Mouse (Mus musculus) lung, embryonic 15.5 days (tissue): ENCODE results near the gene Snx11. TPM values are rescaled to one million over a fixed set of nuclear protein-coding genes. Genes with fewer than 3 reads are reported as not detected.
A peak's percentile ranks its signal among the peaks of the same experiment; 100 is the strongest.

ENCODE experiments used
- ATAC-seq: fragments of 200-750 bp; cut with Nextera tagmentation; 2 replicates; pipeline ENCODE4 v1.8.0; 2017; ENCODE audit warnings: moderate number of reproducible peaks, borderline replicate concordance; ENCODE audit not compliant: low FRiP score, low TSS enrichment; ENCODE audit errors: extremely low read depth
- H3K27ac ChIP-seq: fragments of 300-500 bp; sonication (generic); 2 replicates; pipeline ENCODE4 v1.5.1; 2015; ENCODE audit warnings: moderate library complexity, mild to moderate bottlenecking, inconsistent platforms
- H3K27me3 ChIP-seq: fragments of 300-500 bp; sonication (generic); 2 replicates; pipeline ENCODE4 v1.6.1; 2015; ENCODE audit warnings: inconsistent platforms
- H3K36me3 ChIP-seq: fragments of 300-500 bp; sonication (generic); 2 replicates; pipeline ENCODE4 v1.6.1; 2015; ENCODE audit warnings: inconsistent platforms
- H3K4me1 ChIP-seq: fragments of 300-500 bp; sonication (generic); 2 replicates; pipeline ENCODE4 v1.6.1; 2015; ENCODE audit warnings: inconsistent platforms
- H3K4me2 ChIP-seq: fragments of 300-500 bp; sonication (generic); 2 replicates; pipeline ENCODE4 v1.6.1; 2015; ENCODE audit warnings: inconsistent platforms, mild to moderate bottlenecking, moderate library complexity
- H3K4me3 ChIP-seq: fragments of 300-500 bp; sonication (generic); 2 replicates; pipeline ENCODE4 v1.5.1; 2015; ENCODE audit warnings: mild to moderate bottlenecking, inconsistent platforms
- H3K9ac ChIP-seq: fragments of 300-500 bp; sonication (generic); 2 replicates; pipeline ENCODE4 v1.6.1; 2015; ENCODE audit warnings: inconsistent platforms
- H3K9me3 ChIP-seq: fragments of 300-500 bp; sonication (generic); 2 replicates; pipeline ENCODE4 v1.6.1; 2016; ENCODE audit warnings: inconsistent platforms
- WGBS: fragments of 180-500 bp; shearing (Covaris S2); methylation state at CpG from one replicate; pipeline ENCODE4 v1.1.7; 2015; 5-methylcytosine and 5-hydroxymethylcytosine counted together
- polyA plus RNA-seq: library from polyadenylated mRNA; unstranded; fragments of >200 nt; fragmentation: Nextera tagmentation; extraction: Ambion mirVana; gene quantifications from 2 replicates; pipeline ENCODE4 v1.2.1, GENCODE M21; 2015

Gene Snx11
- polyA plus RNA-seq: 20.0 and 20.3 TPM in 2 replicates

GRCm38 (mm10) chr11:96776968-96777962 is at the start of gene Snx11:
Gene Snx11 (minus strand): TSS chr11:96777559.
- whole genome bisulfite sequencing: 1% methylated on average over 59 of the region's 59 CpGs
- no peaks in the 10 kb centered on the region for H3K27me3 ChIP-seq
- peaks cover 10% of the 10 kb centered on the region; the same call in 1 of the 2 replicates for H3K36me3 ChIP-seq
- peak within 1 kb of the TSS; percentile 59 for H3K4me3 ChIP-seq
- peak within 1 kb of the TSS; percentile 36 for H3K9ac ChIP-seq
- peak; percentile 100 for ATAC-seq
- H3K27ac ChIP-seq: peak within 1 kb of the TSS; percentile 64
- no peaks in the 10 kb centered on the region for H3K9me3 ChIP-seq
- peak within 1 kb of the TSS; percentile 80 for H3K4me2 ChIP-seq
- peaks cover 10% of the 10 kb centered on the region for H3K4me1 ChIP-seq

DNA sequence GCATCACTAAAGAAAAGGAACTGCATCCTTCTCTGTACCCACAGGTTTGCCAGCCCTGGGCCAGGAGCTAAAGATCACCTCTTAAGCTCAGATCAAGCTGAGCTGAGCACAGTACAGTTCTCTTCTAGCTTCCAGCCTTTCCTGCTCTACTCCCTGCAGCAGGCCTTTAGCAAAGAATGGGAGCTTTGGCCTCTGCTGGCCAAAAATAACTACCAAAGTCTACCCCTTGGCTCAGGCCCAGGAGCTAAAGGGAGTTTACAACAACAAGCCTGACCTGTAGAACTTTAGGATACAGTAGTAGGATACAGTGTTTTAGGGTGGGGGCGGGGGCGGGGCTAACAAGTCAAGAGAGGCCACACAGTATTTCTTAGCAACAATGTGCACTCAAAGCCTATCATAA is 49.1 kb upstream of the Snx11 start:
- peak overlapping the region; percentile 27; the same call in 1 of the 2 replicates for H3K27ac ChIP-seq
- peak overlapping the region; percentile 8; the same call in 1 of the 2 replicates for H3K4me3 ChIP-seq
- 68% methylated on average over 2 of the region's 2 CpGs for WGBS
- no peak overlapping the region for H3K9ac ChIP-seq
- H3K4me2 ChIP-seq: peak overlapping the region; percentile 65
- no peaks in the 10 kb centered on the region for H3K9me3 ChIP-seq
- H3K27me3 ChIP-seq: no peaks in the 10 kb centered on the region
- no peak for ATAC-seq
- H3K4me1 ChIP-seq: peaks cover 59% of the 10 kb centered on the region
- peaks cover 28% of the 10 kb centered on the region for H3K36me3 ChIP-seq

- ATAC-seq: no peak
- 30% methylated on average over 7 of the region's 7 CpGs for WGBS
Observed at GRCm38 (mm10) chr11:96824783-96825495, 47.6 kb upstream of the Snx11 start.

GRCm38 (mm10) chr11:96823880-96824782 is 46.8 kb upstream of the Snx11 start:
- H3K27ac ChIP-seq: peak overlapping the region; percentile 80
- H3K36me3 ChIP-seq: peaks cover 52% of the 10 kb centered on the region
- no peaks in the 10 kb centered on the region for H3K27me3 ChIP-seq
- H3K9ac ChIP-seq: peak overlapping the region; percentile 41
- WGBS: 0% methylated on average over 25 of the region's 26 CpGs
- peak overlapping the region; percentile 82 for H3K4me2 ChIP-seq
- ATAC-seq: peak; percentile 86
- H3K9me3 ChIP-seq: no peaks in the 10 kb centered on the region
- peaks cover 56% of the 10 kb centered on the region for H3K4me1 ChIP-seq
- peak overlapping the region; percentile 43 for H3K4me3 ChIP-seq

More at GRCm38 (mm10) chr11:96824783-96825495, 47.6 kb upstream of the Snx11 start:
- H3K4me1 ChIP-seq: peaks cover 56% of the 10 kb centered on the region
- no peaks in the 10 kb centered on the region for H3K9me3 ChIP-seq
- H3K36me3 ChIP-seq: peaks cover 44% of the 10 kb centered on the region
- peak overlapping the region; percentile 80 for H3K27ac ChIP-seq
- peak overlapping the region; percentile 43; the same call in 1 of the 2 replicates for H3K4me3 ChIP-seq
- peak overlapping the region; percentile 82 for H3K4me2 ChIP-seq
- no peak overlapping the region for H3K9ac ChIP-seq
- no peaks in the 10 kb centered on the region for H3K27me3 ChIP-seq

DNA sequence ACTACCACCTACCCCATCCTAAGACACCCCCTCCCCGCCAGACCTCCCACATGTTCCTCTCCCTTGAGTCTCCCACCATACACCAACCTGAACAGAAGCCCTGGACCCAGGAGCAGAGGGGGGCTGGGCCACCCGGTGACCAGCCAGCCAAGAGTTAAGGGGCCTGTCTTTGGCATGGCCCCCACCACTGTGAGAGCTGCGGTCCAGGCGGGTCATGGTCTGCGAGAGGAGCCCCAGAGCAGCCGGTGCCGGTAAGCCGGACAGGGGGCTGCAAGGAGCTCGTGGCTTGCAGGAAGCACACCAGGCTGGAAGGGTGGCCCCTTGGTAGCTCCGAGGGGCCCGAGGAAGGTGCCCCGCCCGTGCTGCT is 46.1 kb upstream of the Snx11 start:
- H3K4me2 ChIP-seq: peak overlapping the region; percentile 82
- H3K9me3 ChIP-seq: no peaks in the 10 kb centered on the region
- peak overlapping the region; percentile 41 for H3K9ac ChIP-seq
- H3K36me3 ChIP-seq: peaks cover 59% of the 10 kb centered on the region
- no peaks in the 10 kb centered on the region for H3K27me3 ChIP-seq
- H3K27ac ChIP-seq: peak overlapping the region; percentile 51; the same call in 1 of the 2 replicates
- 9% methylated on average over 13 of the region's 13 CpGs for WGBS
- H3K4me3 ChIP-seq: peak overlapping the region; percentile 43
- peaks cover 50% of the 10 kb centered on the region for H3K4me1 ChIP-seq
- peak; percentile 8 for ATAC-seq

GRCm38 (mm10) chr11:96822675-96823470 is 45.5 kb upstream of the Snx11 start:
- peaks cover 45% of the 10 kb centered on the region for H3K4me1 ChIP-seq
- no peak overlapping the region for H3K27ac ChIP-seq
- H3K9ac ChIP-seq: 0 out of 2 replicates have a peak overlapping the region, but pooled peaks have one; percentile 41

DNA sequence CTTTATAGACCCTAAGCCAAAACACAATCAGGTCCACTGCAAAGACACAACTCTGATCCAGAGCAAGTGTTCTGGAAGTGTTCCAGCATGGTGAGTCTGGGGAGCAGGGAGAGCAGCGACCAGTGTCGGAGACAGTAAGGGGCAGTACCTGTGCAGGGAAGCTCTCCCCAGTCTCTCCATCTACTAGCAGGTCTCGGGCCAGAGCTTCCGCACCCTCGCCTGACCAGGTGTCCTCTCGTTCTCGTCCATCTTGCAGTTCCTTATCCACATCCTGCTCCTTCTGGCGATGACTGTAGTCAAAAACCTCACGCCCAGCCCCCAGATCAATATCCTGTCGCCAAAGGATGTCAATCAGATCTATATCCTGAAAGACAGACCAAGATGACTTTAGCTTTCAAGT is 44.6 kb upstream of the Snx11 start:
- Histone ChIP-seq H3K9me3 (no peaks in the 10 kb centered on the region), H3K4me2 (no peak overlapping the region), H3K4me3 (no peak overlapping the region), H3K9ac (no peak overlapping the region), H3K36me3 (peaks cover 69% of the 10 kb centered on the region), H3K4me1 (peaks cover 36% of the 10 kb centered on the region), H3K27ac (no peak overlapping the region), H3K27me3 (no peaks in the 10 kb centered on the region)
- ATAC-seq: no peak
- 89% methylated on average over 10 of the region's 10 CpGs for WGBS

More at GRCm38 (mm10) chr11:96822675-96823470, 45.5 kb upstream of the Snx11 start:
- H3K4me3 ChIP-seq: peak overlapping the region; percentile 43; the same call in 1 of the 2 replicates
- no peak for ATAC-seq
- WGBS: 39% methylated on average over 4 of the region's 4 CpGs
- H3K36me3 ChIP-seq: peaks cover 64% of the 10 kb centered on the region
- H3K27me3 ChIP-seq: no peaks in the 10 kb centered on the region
- no peaks in the 10 kb centered on the region for H3K9me3 ChIP-seq
- peak overlapping the region; percentile 82 for H3K4me2 ChIP-seq

DNA sequence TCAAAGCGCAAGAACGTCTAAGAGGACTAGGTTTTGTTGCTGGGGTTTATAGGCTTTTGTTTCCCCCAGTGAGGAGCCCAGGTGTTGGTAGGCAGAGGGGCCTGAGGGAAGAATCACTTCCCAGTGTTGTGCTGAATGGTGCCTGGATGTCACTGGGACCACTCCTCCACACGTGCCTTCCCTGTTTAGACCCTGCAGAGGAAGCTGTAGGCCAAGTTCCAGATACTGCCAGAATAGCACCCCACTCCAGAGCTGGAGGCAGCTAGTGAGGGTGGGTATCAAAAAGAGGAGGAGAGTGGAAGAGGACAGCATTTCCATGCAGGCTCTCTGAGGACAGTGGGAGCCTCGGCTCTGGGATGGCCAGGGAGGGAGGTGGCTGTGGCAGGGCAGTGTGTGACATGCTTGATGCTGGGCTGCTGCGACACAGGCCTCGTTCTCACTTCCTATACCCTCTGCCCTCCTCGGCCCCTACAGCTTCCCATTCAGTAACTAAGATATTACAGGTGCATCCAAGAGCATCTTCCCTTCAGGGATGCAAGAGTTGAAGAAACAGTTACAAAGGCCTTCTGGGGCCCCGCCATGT is 40.9 kb upstream of the Snx11 start:
- H3K9me3 ChIP-seq: no peaks in the 10 kb centered on the region
- WGBS: 82% methylated on average over 8 of the region's 8 CpGs
- no peak for ATAC-seq

DNA sequence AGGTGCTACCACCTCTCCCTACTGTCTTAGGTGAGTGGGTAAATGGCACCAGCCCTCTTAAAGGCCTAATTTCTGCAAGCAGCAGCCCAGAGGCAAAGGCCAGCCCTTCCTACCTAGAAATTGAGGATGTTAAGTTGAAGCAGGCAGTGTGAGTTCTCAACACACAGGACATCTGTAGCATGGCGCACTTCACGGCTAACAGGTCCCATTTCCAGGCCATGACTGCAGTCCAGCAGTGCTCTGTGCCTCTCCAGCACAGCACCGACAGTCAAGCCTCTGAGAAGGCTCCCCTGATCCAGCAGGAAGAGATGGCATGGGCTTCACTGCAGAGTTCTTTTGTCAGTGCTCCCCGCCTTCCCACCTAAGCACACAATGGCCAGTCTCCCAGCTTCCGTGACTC is 39.6 kb upstream of the Snx11 start:
- H3K4me2 ChIP-seq: no peak overlapping the region
- WGBS: 87% methylated on average over 5 of the region's 5 CpGs
- H3K4me1 ChIP-seq: no peaks in the 10 kb centered on the region
- ATAC-seq: no peak
- H3K9me3 ChIP-seq: no peaks in the 10 kb centered on the region
- no peak overlapping the region for H3K27ac ChIP-seq
- no peak overlapping the region for H3K9ac ChIP-seq
- no peaks in the 10 kb centered on the region for H3K27me3 ChIP-seq
- H3K4me3 ChIP-seq: no peak overlapping the region
- H3K36me3 ChIP-seq: peaks cover 84% of the 10 kb centered on the region

More for the DNA sequence above, 40.9 kb upstream of the Snx11 start:
- Histone ChIP-seq H3K4me1 (peaks cover under 1% of the 10 kb centered on the region), H3K27ac (no peak overlapping the region), H3K27me3 (no peaks in the 10 kb centered on the region), H3K9ac (no peak overlapping the region), H3K4me3 (no peak overlapping the region), H3K4me2 (no peak overlapping the region), H3K36me3 (peaks cover 81% of the 10 kb centered on the region)

- Histone ChIP-seq H3K27me3 (no peaks in the 10 kb centered on the region), H3K4me1 (no peaks in the 10 kb centered on the region), H3K36me3 (peaks cover 84% of the 10 kb centered on the region), H3K9ac (no peak overlapping the region), H3K27ac (no peak overlapping the region), H3K4me2 (no peak overlapping the region), H3K9me3 (no peaks in the 10 kb centered on the region), H3K4me3 (no peak overlapping the region)
- no peak for ATAC-seq
- WGBS: 80% methylated on average over 1 of the region's 1 CpGs
Observed at GRCm38 (mm10) chr11:96816494-96816893, 39.1 kb upstream of the Snx11 start.
